ENCODE assay signal across 8 mouse cellular contexts in the genomic region with DNA sequence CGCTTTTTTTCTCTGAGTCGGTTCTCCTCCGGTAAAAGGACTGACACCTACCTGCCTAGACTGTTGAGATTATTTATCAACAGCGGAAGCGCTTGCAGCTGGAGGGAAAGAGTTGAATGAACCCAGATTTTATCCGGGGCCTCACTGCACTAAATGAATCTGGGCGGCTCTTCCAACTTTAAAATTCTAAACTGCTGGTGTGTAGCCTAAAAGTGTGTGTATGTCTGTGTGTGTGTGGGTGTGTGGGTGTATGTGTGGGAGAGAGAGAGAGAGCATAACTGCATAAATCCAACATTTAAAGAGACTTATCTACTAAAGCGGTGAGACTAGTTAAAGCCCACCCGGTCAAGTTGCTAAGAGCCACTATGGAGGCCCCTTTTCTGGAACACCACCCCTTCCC. TPM values are rescaled to one million over a fixed set of nuclear protein-coding genes. Genes with fewer than 3 reads are reported as not detected.
DNase-seq lines count a peak whose midpoint lies in the region; ATAC-seq and TF ChIP-seq lines count a peak whose summit lies in the region.

No protein-coding gene starts in this region.

- peak; percentile 28; the same call in 1 of the 2 replicates for ATAC-seq in frontal cortex, adult (ENCODE audit: low TSS enrichment)
- no peak for ATAC-seq in neural tube, embryonic 11.5 days (ENCODE audit: insufficient read depth, low FRiP score, low TSS enrichment)
- no peak for ATAC-seq in limb, embryonic 12.5 days (ENCODE audit: insufficient number of reproducible peaks, insufficient read depth, low FRiP score, low TSS enrichment, low read depth)

- TF ChIP-seq POLR2A in small intestine, adult 2 months (IDR thresholded peaks at IDR 0.05; ENCODE audit: low read depth, low read length) = no peak

- H3K27me3 ChIP-seq in neural tube, embryonic 11.5 days (ENCODE audit: control insufficient read depth, insufficient read depth, low read length) = no peaks in the 10 kb centered on the region
- H3K27me3 ChIP-seq in limb, embryonic 12.5 days = no peaks in the 10 kb centered on the region
- H3K27me3 ChIP-seq in small intestine, adult 2 months (ENCODE audit: control insufficient read depth, insufficient read depth, low read length) = no peaks in the 10 kb centered on the region

- H3K4me3 ChIP-seq in neural tube, embryonic 11.5 days (ENCODE audit: low read depth, low read length) = peak overlapping the region; percentile 38
- peak overlapping the region; percentile 91 for H3K4me3 ChIP-seq in limb, embryonic 12.5 days (replicated peaks)
- H3K4me3 ChIP-seq in small intestine, adult 2 months (ENCODE audit: low read depth, low read length) = peak overlapping the region; percentile 68

- peak overlapping the region; percentile 46 for H3K9ac ChIP-seq in neural tube, embryonic 11.5 days (ENCODE audit: low read length)
- peak overlapping the region; percentile 48 for H3K9ac ChIP-seq in limb, embryonic 12.5 days (replicated peaks)

- 29% methylated on average over 9 of the region's 9 CpGs for WGBS in neural tube, embryonic 11.5 days
- 30% methylated on average over 9 of the region's 9 CpGs for WGBS in limb, embryonic 12.5 days
- 19% methylated on average over 9 of the region's 9 CpGs for WGBS in small intestine, adult 2 months

- no peaks in the 10 kb centered on the region for H3K36me3 ChIP-seq in neural tube, embryonic 11.5 days (ENCODE audit: control insufficient read depth, insufficient read depth, low read length)
- H3K36me3 ChIP-seq in limb, embryonic 12.5 days = peaks cover 11% of the 10 kb centered on the region
- H3K36me3 ChIP-seq in small intestine, adult 2 months (ENCODE audit: control insufficient read depth, insufficient read depth, low read length) = no peaks in the 10 kb centered on the region

- H3K27ac ChIP-seq in neural tube, embryonic 11.5 days (ENCODE audit: low read depth, low read length) = no peak overlapping the region
- H3K27ac ChIP-seq in limb, embryonic 12.5 days = 0 out of 2 replicates have a peak overlapping the region, but pooled peaks have one; percentile 60
- H3K27ac ChIP-seq in small intestine, adult 2 months (ENCODE audit: insufficient read depth, low read depth, low read length) = peak overlapping the region; percentile 69

- no peaks in the 10 kb centered on the region for H3K9me3 ChIP-seq in neural tube, embryonic 11.5 days (ENCODE audit: control insufficient read depth, low read length)
- H3K9me3 ChIP-seq in limb, embryonic 12.5 days = no peaks in the 10 kb centered on the region

- TF ChIP-seq CTCF in small intestine, adult 2 months (IDR thresholded peaks at IDR 0.05; ENCODE audit: extremely low read depth, insufficient read length, insufficient replicate concordance, low read depth, low read length) = no peak

- DNase-seq in frontal cortex, postnatal 25 days (ENCODE audit: low spot score in 2 of 2) = no peak
- no peak for DNase-seq in neural tube, embryonic 11.5 days (ENCODE audit: low spot score)
- no peak for DNase-seq in neural tube, embryonic 10.5 days (ENCODE audit: extremely low spot score, low spot score)
- no peak for DNase-seq in cerebellum, postnatal 36 days
- DNase-seq in kidney, postnatal 14 days = no peak

- peaks cover 8% of the 10 kb centered on the region for H3K4me1 ChIP-seq in neural tube, embryonic 11.5 days (ENCODE audit: control insufficient read depth, insufficient read depth, low read length)
- peaks cover 17% of the 10 kb centered on the region for H3K4me1 ChIP-seq in limb, embryonic 12.5 days (replicated peaks)
- peaks cover 5% of the 10 kb centered on the region; the same call in 1 of the 2 replicates for H3K4me1 ChIP-seq in small intestine, adult 2 months (ENCODE audit: control insufficient read depth, insufficient read depth, insufficient read length, low read length)

- peak overlapping the region; percentile 47 for H3K4me2 ChIP-seq in neural tube, embryonic 11.5 days (ENCODE audit: low read depth)
- peak overlapping the region; percentile 57 for H3K4me2 ChIP-seq in limb, embryonic 12.5 days

RNA-seq across cellular contexts. Expression of a gene that starts 0.7 kb away (rescaled TPM):
- 23.8 and 24.8 TPM in 2 replicates for polyA plus RNA-seq in neural tube, embryonic 11.5 days (2014; fragmentation: Nextera tagmentation; extraction: Ambion mirVana)
- 20.0 and 22.2 TPM in 2 replicates for polyA plus RNA-seq in limb, embryonic 12.5 days (2016; fragmentation: Nextera tagmentation; extraction: Ambion mirVana)
- 16.8 and 34.5 TPM in 2 replicates for polyA plus RNA-seq in small intestine, adult 2 months (2012; rRNA removed)

RNA-seq across cellular contexts. Expression of a gene that starts 44.0 kb away (rescaled TPM):
- 0.77 and 1.1 TPM in 2 replicates for polyA plus RNA-seq in neural tube, embryonic 11.5 days (2014; fragmentation: Nextera tagmentation; extraction: Ambion mirVana)
- 0.90 and 1.2 TPM in 2 replicates for polyA plus RNA-seq in limb, embryonic 12.5 days (2016; fragmentation: Nextera tagmentation; extraction: Ambion mirVana)
- 0.32 and 0.71 TPM in 2 replicates for polyA plus RNA-seq in small intestine, adult 2 months (2012; rRNA removed)

Comparison
In these comparisons a context has a peak if more than half of its experiments do, and no peak if none do; other contexts are left out.
1. H3K4me3 ChIP-seq: peak in every context shown above with its lines; median percentile 91 in limb, embryonic 12.5 days; 68 in small intestine, adult 2 months; 38 in neural tube, embryonic 11.5 days.